In genomic region chr15:77928673-77929331, GRCm38 (mm10) we compare ENCODE assay signal across 8 mouse cellular contexts. TPM values are rescaled to one million over a fixed set of nuclear protein-coding genes. Genes with fewer than 3 reads are reported as not detected.
A peak's percentile ranks its signal among the peaks of the same experiment; 100 is the strongest.
DNase-seq lines count a peak whose midpoint lies in the region; ATAC-seq and TF ChIP-seq lines count a peak whose summit lies in the region.

Gene Txn2, minus strand, starts transcription at chr15:77929006.

- DNase-seq in CD4-positive helper T cell, adult 2 months (ENCODE audit: low read depth, low spot score), result peak; percentile 98
- peak; percentile 99 for DNase-seq in brain, embryonic 18.5 days (ENCODE audit: low read depth, low spot score)
- peak; percentile 100 for DNase-seq in kidney, postnatal 0 days (ENCODE audit: low spot score)
- peak; percentile 94 for DNase-seq in liver, embryonic 11.5 days (ENCODE audit: low spot score)
- DNase-seq in naive thymus-derived CD4-positive, alpha-beta T cell, adult 2 months (ENCODE audit: low read depth), result peak; percentile 96

- H3K9me3 ChIP-seq in heart, embryonic 12.5 days (replicated peaks), result no peaks in the 10 kb centered on the region
- H3K9me3 ChIP-seq in kidney, postnatal 0 days (replicated peaks; ENCODE audit: low read length), result no peaks in the 10 kb centered on the region
- H3K9me3 ChIP-seq in liver, embryonic 11.5 days (ENCODE audit: control insufficient read depth, low read length), result no peaks in the 10 kb centered on the region
- H3K9me3 ChIP-seq in stomach, embryonic 14.5 days (ENCODE audit: control insufficient read depth, low read depth, low read length), result no peaks in the 10 kb centered on the region

- H3K4me3 ChIP-seq in heart, embryonic 12.5 days, result peak within 1 kb of the TSS; percentile 70
- peak within 1 kb of the TSS; percentile 77 for H3K4me3 ChIP-seq in kidney, postnatal 0 days (replicated peaks; ENCODE audit: low read depth, low read length)
- H3K4me3 ChIP-seq in liver, embryonic 11.5 days (ENCODE audit: low read depth, low read length), result peak within 1 kb of the TSS; percentile 79
- H3K4me3 ChIP-seq in stomach, embryonic 14.5 days (ENCODE audit: low read depth, low read length), result peak within 1 kb of the TSS; percentile 68

- peak; percentile 41 for TF ChIP-seq CTCF in kidney, postnatal 0 days (IDR thresholded peaks at IDR 0.05; ENCODE audit: low read depth)

- peak; percentile 83 for ATAC-seq in erythroid progenitor cell, adult 5-6 weeks (replicated peaks; ENCODE audit: low FRiP score, poor library complexity, severe bottlenecking)
- peak; percentile 94 for ATAC-seq in heart, embryonic 12.5 days (ENCODE audit: insufficient number of reproducible peaks, low FRiP score)
- peak; percentile 95 for ATAC-seq in kidney, postnatal 0 days (replicated peaks; ENCODE audit: low FRiP score, low read depth)
- ATAC-seq in liver, embryonic 11.5 days (replicated peaks; ENCODE audit: low FRiP score), result peak; percentile 89
- ATAC-seq in stomach, embryonic 14.5 days (ENCODE audit: insufficient number of reproducible peaks, insufficient read depth, low FRiP score, low read depth), result peak; percentile 95

- WGBS in heart, embryonic 12.5 days, result under 1% methylated on average over 34 of the region's 34 CpGs
- WGBS in kidney, postnatal 0 days, result under 1% methylated on average over 34 of the region's 34 CpGs
- under 1% methylated on average over 34 of the region's 34 CpGs for WGBS in liver, embryonic 11.5 days
- under 1% methylated on average over 34 of the region's 34 CpGs for WGBS in stomach, embryonic 14.5 days

- peaks cover 32% of the 10 kb centered on the region for H3K36me3 ChIP-seq in heart, embryonic 12.5 days
- H3K36me3 ChIP-seq in kidney, postnatal 0 days (ENCODE audit: insufficient read depth, low read length), result peaks cover 13% of the 10 kb centered on the region
- peaks cover 15% of the 10 kb centered on the region for H3K36me3 ChIP-seq in liver, embryonic 11.5 days (ENCODE audit: control insufficient read depth, insufficient read depth, low read length)
- H3K36me3 ChIP-seq in stomach, embryonic 14.5 days (ENCODE audit: control insufficient read depth, insufficient read depth, low read length), result peaks cover 24% of the 10 kb centered on the region

- peaks cover 33% of the 10 kb centered on the region for H3K4me1 ChIP-seq in heart, embryonic 12.5 days (replicated peaks)
- peaks cover 15% of the 10 kb centered on the region for H3K4me1 ChIP-seq in kidney, postnatal 0 days (replicated peaks; ENCODE audit: insufficient read depth, low read length)
- peaks cover 31% of the 10 kb centered on the region for H3K4me1 ChIP-seq in liver, embryonic 11.5 days (replicated peaks; ENCODE audit: control insufficient read depth, insufficient read depth, low read length)
- H3K4me1 ChIP-seq in stomach, embryonic 14.5 days (ENCODE audit: control insufficient read depth, insufficient read depth, low read length), result peaks cover 18% of the 10 kb centered on the region

- H3K9ac ChIP-seq in heart, embryonic 12.5 days, result peak within 1 kb of the TSS; percentile 83
- peak within 1 kb of the TSS; percentile 78 for H3K9ac ChIP-seq in kidney, postnatal 0 days (ENCODE audit: low read depth, low read length)
- peak within 1 kb of the TSS; percentile 84 for H3K9ac ChIP-seq in liver, embryonic 11.5 days (ENCODE audit: low read depth, low read length)
- H3K9ac ChIP-seq in stomach, embryonic 14.5 days (replicated peaks; ENCODE audit: low read depth, low read length), result peak within 1 kb of the TSS; percentile 72

- no peaks in the 10 kb centered on the region for H3K27me3 ChIP-seq in heart, embryonic 12.5 days (replicated peaks)
- no peaks in the 10 kb centered on the region for H3K27me3 ChIP-seq in kidney, postnatal 0 days (ENCODE audit: insufficient read depth, low read length)
- no peaks in the 10 kb centered on the region for H3K27me3 ChIP-seq in liver, embryonic 11.5 days (replicated peaks; ENCODE audit: control insufficient read depth, insufficient read depth, low read length)
- H3K27me3 ChIP-seq in stomach, embryonic 14.5 days (ENCODE audit: control insufficient read depth, insufficient read depth, low read length), result no peaks in the 10 kb centered on the region

- peak within 1 kb of the TSS; percentile 95 for H3K27ac ChIP-seq in heart, embryonic 12.5 days (ENCODE audit: poor library complexity, severe bottlenecking)
- peak within 1 kb of the TSS; percentile 95 for H3K27ac ChIP-seq in kidney, postnatal 0 days
- peak within 1 kb of the TSS; percentile 88 for H3K27ac ChIP-seq in liver, embryonic 11.5 days (ENCODE audit: low read depth, low read length)
- peak within 1 kb of the TSS; percentile 77 for H3K27ac ChIP-seq in stomach, embryonic 14.5 days (ENCODE audit: low read length)

- H3K4me2 ChIP-seq in heart, embryonic 12.5 days, result peak within 1 kb of the TSS; percentile 78
- H3K4me2 ChIP-seq in kidney, postnatal 0 days (ENCODE audit: low read length), result peak within 1 kb of the TSS; percentile 75
- H3K4me2 ChIP-seq in liver, embryonic 11.5 days, result peak within 1 kb of the TSS; percentile 93
- peak within 1 kb of the TSS; percentile 85 for H3K4me2 ChIP-seq in stomach, embryonic 14.5 days (replicated peaks; ENCODE audit: low read depth, low read length)

RNA-seq across cellular contexts. Expression of gene Txn2, which starts in this region (rescaled TPM):
- 151 and 152 TPM in 2 replicates for total RNA-seq in erythroid progenitor cell, adult 5-6 weeks (2015; ENCODE audit: low replicate concordance)
- 30.3 and 35.2 TPM in 2 replicates for total RNA-seq in erythroid progenitor cell, adult 5-6 weeks (2017; ENCODE audit: low replicate concordance)
- polyA plus RNA-seq in heart, embryonic 12.5 days (2016; fragmentation: Nextera tagmentation; extraction: Ambion mirVana), result 228 and 231 TPM in 2 replicates
- polyA plus RNA-seq in kidney, postnatal 0 days (2015; fragmentation: Nextera tagmentation; extraction: Ambion mirVana), result 245 and 253 TPM in 2 replicates
- 377 and 390 TPM in 2 replicates for polyA plus RNA-seq in liver, embryonic 11.5 days (2014; fragmentation: Nextera tagmentation; extraction: Ambion mirVana)
- polyA plus RNA-seq in stomach, embryonic 14.5 days (2014; fragmentation: Nextera tagmentation; extraction: Ambion mirVana), result 242 and 259 TPM in 2 replicates

Comparison
In these comparisons a context has a peak if more than half of its experiments do, and no peak if none do; other contexts are left out.
1. Peak in every context shown above with its lines: DNase-seq, ATAC-seq, H3K4me3 ChIP-seq and H3K27ac ChIP-seq.